Mouse (Mus musculus): ENCODE measurements around the gene Cldn3. TPM values are rescaled to one million over a fixed set of nuclear protein-coding genes. Genes with fewer than 3 reads are reported as not detected.

The Cldn3 gene
- polyA plus RNA-seq, 1 experiment, result not detected

DNA sequence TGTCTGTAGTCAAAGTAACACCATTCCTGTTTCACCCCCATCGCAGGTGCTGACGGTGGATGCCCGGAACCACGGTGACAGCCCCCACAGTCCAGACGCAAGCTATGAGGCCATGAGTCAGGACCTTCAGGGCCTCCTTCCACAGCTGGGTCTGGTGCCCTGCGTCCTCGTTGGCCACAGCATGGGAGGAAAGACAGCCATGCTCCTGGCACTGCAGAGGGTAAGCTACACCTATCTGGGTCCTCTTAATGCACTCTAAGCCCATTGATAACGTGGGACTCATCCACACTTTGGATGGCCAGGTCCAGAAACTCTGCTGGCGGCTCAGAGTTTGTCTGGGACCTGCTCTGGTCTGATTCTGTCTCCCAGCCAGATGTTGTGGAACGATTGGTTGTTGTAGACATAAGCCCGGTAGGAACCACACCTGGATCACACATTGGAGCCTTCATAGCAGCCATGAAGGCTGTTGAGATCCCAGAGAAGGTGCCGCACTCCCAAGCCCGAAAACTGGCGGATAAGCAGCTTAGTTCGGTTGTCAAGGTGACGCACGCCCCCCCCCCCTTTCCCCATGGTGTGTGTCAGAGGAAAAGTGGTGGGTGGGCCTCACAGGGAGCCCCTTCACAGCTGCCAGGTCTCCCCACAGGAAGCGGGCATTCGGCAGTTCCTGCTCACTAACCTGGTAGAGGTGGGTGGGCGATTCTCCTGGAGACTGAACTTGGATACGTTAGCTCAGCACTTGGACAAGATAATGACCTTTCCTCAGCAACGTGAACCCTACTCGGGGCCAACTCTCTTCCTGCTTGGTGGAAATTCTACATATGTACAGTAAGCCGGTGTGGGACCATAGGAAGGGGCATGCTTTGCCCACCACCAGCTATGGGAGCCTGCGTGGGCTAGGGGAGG, 25.1 kb downstream of the Cldn3 start:
- peak overlapping the region; percentile 1; the same call in 1 of the 2 replicates for H3K27ac ChIP-seq (ENCODE audit: insufficient read depth, low read depth, low read length)
- no peak for TF ChIP-seq POLR2A (IDR thresholded peaks at IDR 0.05; ENCODE audit: borderline replicate concordance, low read depth, low read length)
- no peak for TF ChIP-seq CTCF (IDR thresholded peaks at IDR 0.05; ENCODE audit: low read depth, low read length)

DNA sequence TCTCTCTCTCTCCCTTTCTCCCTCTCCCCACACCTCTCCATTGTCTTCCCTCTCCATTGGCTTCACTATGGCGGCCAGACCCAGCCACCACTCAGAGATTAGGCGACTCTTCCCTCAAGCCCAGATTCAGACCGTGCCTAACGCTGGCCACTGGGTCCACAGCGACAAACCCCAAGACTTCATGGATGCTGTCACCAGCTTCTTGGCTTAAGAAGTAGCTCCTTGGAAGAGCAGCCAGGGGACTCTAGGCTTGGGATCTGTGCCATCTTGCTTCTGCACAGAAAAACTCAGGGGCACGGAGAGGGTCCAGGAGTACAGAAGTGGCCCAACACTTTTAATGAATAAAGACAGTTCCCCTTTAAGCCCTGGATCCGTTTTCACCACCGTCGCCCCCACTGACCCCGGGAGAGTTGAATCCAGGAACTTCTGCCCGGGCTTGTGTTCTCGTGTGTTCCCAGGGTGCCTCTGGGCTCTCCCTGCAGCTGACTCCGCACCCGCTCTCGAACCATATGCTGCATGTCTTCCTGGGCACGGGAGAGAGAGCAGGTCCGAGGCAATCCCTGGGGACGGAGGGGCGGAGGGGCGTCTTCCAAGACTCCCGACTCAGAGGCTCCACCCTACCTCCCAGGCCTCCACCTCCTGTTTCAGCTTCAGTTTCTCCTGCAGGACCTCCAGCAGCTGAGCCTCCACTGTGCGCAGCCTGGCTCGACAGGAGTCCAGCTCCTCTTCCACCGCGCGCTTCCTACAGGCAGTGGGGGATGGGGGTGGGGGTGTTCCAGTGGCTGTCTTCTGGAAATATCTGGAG, 26.0 kb downstream of the Cldn3 start:
- Histone ChIP-seq H3K4me3 (ENCODE audit: insufficient read depth, low read length) (no peak overlapping the region), H3K4me1 (ENCODE audit: control insufficient read depth, insufficient read depth, low read length) (peaks cover 9% of the 10 kb centered on the region), H3K27ac (ENCODE audit: insufficient read depth, low read depth, low read length) (no peak overlapping the region)
- TF ChIP-seq CTCF (IDR thresholded peaks at IDR 0.05; ENCODE audit: low read depth, low read length), result no peak
- TF ChIP-seq POLR2A (IDR thresholded peaks at IDR 0.05; ENCODE audit: borderline replicate concordance, low read depth, low read length), result no peak

More for the DNA sequence above, 25.1 kb downstream of the Cldn3 start:
- Histone ChIP-seq H3K4me1 (ENCODE audit: control insufficient read depth, insufficient read depth, low read length) (peaks cover 9% of the 10 kb centered on the region), H3K4me3 (ENCODE audit: insufficient read depth, low read length) (peak overlapping the region; percentile 79)

- no peak overlapping the region for H3K27ac ChIP-seq (ENCODE audit: insufficient read depth, low read depth, low read length)
These were observed 26.8 kb downstream of the Cldn3 start for GRCm38 (mm10) chr5:135012671-135013441.

DNA sequence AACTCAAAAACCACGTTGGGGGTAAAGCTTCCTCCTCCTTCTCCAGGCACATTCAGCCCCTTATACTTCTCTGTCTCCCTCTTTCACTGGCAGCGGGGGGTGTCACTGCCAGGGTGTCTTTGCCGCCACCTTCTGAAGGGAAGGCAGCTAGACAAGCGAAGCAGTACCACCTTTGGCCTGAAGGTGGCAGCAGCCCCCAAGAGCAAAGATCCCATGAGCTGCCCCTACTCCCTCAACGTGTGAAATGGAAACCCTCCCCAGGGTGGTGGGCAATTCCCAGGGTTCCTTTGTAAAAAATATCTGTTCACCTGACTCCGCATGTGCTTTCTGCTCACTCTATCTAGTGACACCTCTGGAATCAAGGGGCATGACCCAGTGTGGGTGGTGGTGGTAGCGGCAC, 29.5 kb downstream of the Cldn3 start:
- Histone ChIP-seq H3K4me1 (ENCODE audit: control insufficient read depth, insufficient read depth, low read length) (peaks cover 6% of the 10 kb centered on the region), H3K4me3 (ENCODE audit: insufficient read depth, low read length) (no peak overlapping the region), H3K27ac (ENCODE audit: insufficient read depth, low read depth, low read length) (no peak overlapping the region)
- TF ChIP-seq POLR2A (IDR thresholded peaks at IDR 0.05; ENCODE audit: borderline replicate concordance, low read depth, low read length), result no peak
- TF ChIP-seq CTCF (IDR thresholded peaks at IDR 0.05; ENCODE audit: low read depth, low read length), result peak; percentile 97

More at GRCm38 (mm10) chr5:135012671-135013441, 26.8 kb downstream of the Cldn3 start:
- no peak overlapping the region for H3K4me3 ChIP-seq (ENCODE audit: insufficient read depth, low read length)
- peak; percentile 82 for TF ChIP-seq CTCF (IDR thresholded peaks at IDR 0.05; ENCODE audit: low read depth, low read length)
- TF ChIP-seq POLR2A (IDR thresholded peaks at IDR 0.05; ENCODE audit: borderline replicate concordance, low read depth, low read length), result no peak
- peaks cover 9% of the 10 kb centered on the region for H3K4me1 ChIP-seq (ENCODE audit: control insufficient read depth, insufficient read depth, low read length)

DNA sequence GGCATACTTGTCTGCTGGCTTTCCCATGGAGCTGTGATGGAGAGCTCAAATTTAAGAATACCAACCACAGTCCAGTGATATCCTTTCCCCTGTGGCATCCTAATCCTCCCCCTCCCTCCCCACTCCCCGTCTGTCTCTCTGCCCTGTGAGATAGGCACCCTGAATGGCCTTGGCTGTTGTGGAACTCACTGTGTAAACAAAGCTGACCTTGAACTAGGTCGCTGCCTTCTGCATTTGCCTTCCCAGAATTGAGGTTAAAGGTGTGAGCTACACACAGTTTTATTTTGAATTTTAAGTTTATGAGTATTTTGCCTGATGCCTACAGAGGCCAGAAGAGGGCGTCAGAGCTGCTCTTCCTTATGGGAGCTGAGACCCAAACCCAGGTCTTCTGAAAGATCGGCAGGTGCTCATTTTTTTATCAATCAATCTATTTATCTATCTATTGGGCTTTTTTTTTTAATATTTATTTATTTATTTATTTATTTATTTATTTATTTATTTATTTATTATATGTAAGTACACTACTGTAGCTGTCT, 30.3 kb downstream of the Cldn3 start:
- TF ChIP-seq POLR2A (IDR thresholded peaks at IDR 0.05; ENCODE audit: borderline replicate concordance, low read depth, low read length) (no peak), CTCF (IDR thresholded peaks at IDR 0.05; ENCODE audit: low read depth, low read length) (no peak)
- Histone ChIP-seq H3K4me1 (ENCODE audit: control insufficient read depth, insufficient read depth, low read length) (no peaks in the 10 kb centered on the region), H3K4me3 (ENCODE audit: insufficient read depth, low read length) (no peak overlapping the region), H3K27ac (ENCODE audit: insufficient read depth, low read depth, low read length) (no peak overlapping the region)

- TF ChIP-seq CTCF (IDR thresholded peaks at IDR 0.05; ENCODE audit: low read depth, low read length) (no peak), POLR2A (IDR thresholded peaks at IDR 0.05; ENCODE audit: borderline replicate concordance, low read depth, low read length) (no peak)
- peaks cover 8% of the 10 kb centered on the region; the same call in 1 of the 2 replicates for H3K4me1 ChIP-seq (ENCODE audit: control insufficient read depth, insufficient read depth, low read length)
- no peak overlapping the region for H3K4me3 ChIP-seq (ENCODE audit: insufficient read depth, low read length)
- no peak overlapping the region for H3K27ac ChIP-seq (ENCODE audit: insufficient read depth, low read depth, low read length)
These were observed 35.8 kb downstream of the Cldn3 start for GRCm38 (mm10) chr5:135021814-135022213.

- Histone ChIP-seq H3K27ac (ENCODE audit: insufficient read depth, low read depth, low read length) (no peak within 1 kb of the TSS), H3K4me3 (ENCODE audit: insufficient read depth, low read length) (peak within 1 kb of the TSS; percentile 70), H3K4me1 (ENCODE audit: control insufficient read depth, insufficient read depth, low read length) (peaks cover 11% of the 10 kb centered on the region)
- TF ChIP-seq POLR2A (IDR thresholded peaks at IDR 0.05; ENCODE audit: borderline replicate concordance, low read depth, low read length) (no peak), CTCF (IDR thresholded peaks at IDR 0.05; ENCODE audit: low read depth, low read length) (no peak)
These were observed 37.5 kb downstream of the Cldn3 start, which contains the start of gene Stx1a for GRCm38 (mm10) chr5:135023344-135024173. TSS of gene Stx1a (plus strand) at chr5:135023482.

DNA sequence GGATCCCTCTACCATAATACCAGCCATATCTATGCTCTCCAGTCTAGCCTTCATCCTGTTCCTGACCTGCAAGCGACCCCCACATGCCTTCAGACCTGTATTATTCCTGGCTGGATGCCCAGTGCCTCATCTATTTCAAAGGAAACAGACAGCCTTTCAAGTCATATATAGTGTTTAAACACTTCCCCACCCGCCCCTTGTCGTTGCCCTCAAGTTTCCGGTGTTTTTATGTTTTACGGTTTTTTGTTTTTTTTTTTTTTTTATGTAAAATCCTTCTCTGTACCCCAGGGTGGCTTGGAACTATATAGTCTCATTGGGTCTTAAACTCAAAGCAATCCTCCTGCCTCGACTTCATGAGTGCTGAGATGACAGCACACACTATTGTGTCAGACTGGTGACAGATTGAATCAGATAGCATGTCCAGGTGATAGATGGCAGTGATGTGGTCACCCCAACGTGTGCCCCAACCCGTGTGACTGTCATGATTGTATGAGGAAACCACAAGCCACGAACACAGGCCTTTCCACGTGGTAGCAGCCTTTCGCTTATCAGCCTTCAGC, 38.7 kb downstream of the Cldn3 start:
- TF ChIP-seq CTCF (IDR thresholded peaks at IDR 0.05; ENCODE audit: low read depth, low read length), result no peak
- TF ChIP-seq POLR2A (IDR thresholded peaks at IDR 0.05; ENCODE audit: borderline replicate concordance, low read depth, low read length), result no peak
- Histone ChIP-seq H3K4me1 (ENCODE audit: control insufficient read depth, insufficient read depth, low read length) (peaks cover 17% of the 10 kb centered on the region), H3K27ac (ENCODE audit: insufficient read depth, low read depth, low read length) (no peak overlapping the region), H3K4me3 (ENCODE audit: insufficient read depth, low read length) (no peak overlapping the region)

Data from bone marrow macrophage, adult 2 months (primary cell).